Mouse (Mus musculus): ENCODE data around the gene Lztfl1. TPM values are rescaled to one million over a fixed set of nuclear protein-coding genes. Genes with fewer than 3 reads are reported as not detected.
"Not testable (repeated sequence)": the region's sequence is repeated elsewhere in the genome, so short reads cannot be mapped to it uniquely, and the experiment has no call there.

The Lztfl1 gene
- 36.9 and 39.3 TPM in 2 replicates for total RNA-seq (2017)

GRCm38 (mm10) chr9:123717186-123718008, at the start of gene Lztfl1:
Gene Lztfl1 (minus strand): TSS chr9:123717697.
- peak; percentile 98 for ATAC-seq (replicated peaks; ENCODE audit: low read depth, poor library complexity, severe bottlenecking)

GRCm38 (mm10) chr9:123766996-123767395, 49.5 kb upstream of the Lztfl1 start:
- no peak for ATAC-seq (replicated peaks; ENCODE audit: low read depth, poor library complexity, severe bottlenecking)

- no peak for ATAC-seq (replicated peaks; ENCODE audit: low read depth, poor library complexity, severe bottlenecking)
Observed at GRCm38 (mm10) chr9:123763771-123764170, 46.3 kb upstream of the Lztfl1 start.

GRCm38 (mm10) chr9:123762886-123763285, 45.4 kb upstream of the Lztfl1 start:
- ATAC-seq (replicated peaks; ENCODE audit: low read depth, poor library complexity, severe bottlenecking) = 0 out of 2 replicates have a peak, but pooled peaks have one; percentile 36

GRCm38 (mm10) chr9:123760806-123761205, 43.3 kb upstream of the Lztfl1 start:
- no peak for ATAC-seq (replicated peaks; ENCODE audit: low read depth, poor library complexity, severe bottlenecking)

GRCm38 (mm10) chr9:123758645-123759044, 41.1 kb upstream of the Lztfl1 start:
- ATAC-seq (replicated peaks; ENCODE audit: low read depth, poor library complexity, severe bottlenecking) = no peak

GRCm38 (mm10) chr9:123758156-123758555, 40.7 kb upstream of the Lztfl1 start:
- no peak for ATAC-seq (replicated peaks; ENCODE audit: low read depth, poor library complexity, severe bottlenecking)

- ATAC-seq (replicated peaks; ENCODE audit: low read depth, poor library complexity, severe bottlenecking) = no peak
Observed at GRCm38 (mm10) chr9:123757326-123757725, 39.8 kb upstream of the Lztfl1 start.

- peak; percentile 36; the same call in 1 of the 2 replicates for ATAC-seq (replicated peaks; ENCODE audit: low read depth, poor library complexity, severe bottlenecking)
Observed at GRCm38 (mm10) chr9:123756752-123757151, 39.3 kb upstream of the Lztfl1 start.

- peak; percentile 86 for ATAC-seq (replicated peaks; ENCODE audit: low read depth, poor library complexity, severe bottlenecking)
Observed at GRCm38 (mm10) chr9:123754333-123754732, 36.8 kb upstream of the Lztfl1 start.

GRCm38 (mm10) chr9:123749687-123750086, 32.2 kb upstream of the Lztfl1 start:
- not testable (repeated sequence) for ATAC-seq (replicated peaks; ENCODE audit: low read depth, poor library complexity, severe bottlenecking)

GRCm38 (mm10) chr9:123740799-123741198, 23.3 kb upstream of the Lztfl1 start:
- ATAC-seq (replicated peaks; ENCODE audit: low read depth, poor library complexity, severe bottlenecking) = no peak

GRCm38 (mm10) chr9:123734133-123734532, 16.6 kb upstream of the Lztfl1 start:
- ATAC-seq (replicated peaks; ENCODE audit: low read depth, poor library complexity, severe bottlenecking) = no peak

GRCm38 (mm10) chr9:123731271-123731670, 13.8 kb upstream of the Lztfl1 start:
- ATAC-seq (replicated peaks; ENCODE audit: low read depth, poor library complexity, severe bottlenecking) = no peak

- ATAC-seq (replicated peaks; ENCODE audit: low read depth, poor library complexity, severe bottlenecking) = peak; percentile 65
Observed at GRCm38 (mm10) chr9:123722737-123723493, 5.4 kb upstream of the Lztfl1 start.

GRCm38 (mm10) chr9:123716301-123716700, 1.2 kb downstream of the Lztfl1 start:
- ATAC-seq (replicated peaks; ENCODE audit: low read depth, poor library complexity, severe bottlenecking) = no peak

GRCm38 (mm10) chr9:123713111-123713510, 4.4 kb downstream of the Lztfl1 start:
- ATAC-seq (replicated peaks; ENCODE audit: low read depth, poor library complexity, severe bottlenecking) = no peak

- ATAC-seq (replicated peaks; ENCODE audit: low read depth, poor library complexity, severe bottlenecking) = no peak
Observed at GRCm38 (mm10) chr9:123709226-123709625, 8.3 kb downstream of the Lztfl1 start.

- peak; percentile 85 for ATAC-seq (replicated peaks; ENCODE audit: low read depth, poor library complexity, severe bottlenecking)
Observed at GRCm38 (mm10) chr9:123701822-123702221, 15.7 kb downstream of the Lztfl1 start.

- ATAC-seq (replicated peaks; ENCODE audit: low read depth, poor library complexity, severe bottlenecking) = no peak
Observed at GRCm38 (mm10) chr9:123695634-123696302, 21.7 kb downstream of the Lztfl1 start.

Measured in common myeloid progenitor, adult 5-6 weeks (primary cell).